ENCODE assay signal across 8 mouse cellular contexts in the genomic region with DNA sequence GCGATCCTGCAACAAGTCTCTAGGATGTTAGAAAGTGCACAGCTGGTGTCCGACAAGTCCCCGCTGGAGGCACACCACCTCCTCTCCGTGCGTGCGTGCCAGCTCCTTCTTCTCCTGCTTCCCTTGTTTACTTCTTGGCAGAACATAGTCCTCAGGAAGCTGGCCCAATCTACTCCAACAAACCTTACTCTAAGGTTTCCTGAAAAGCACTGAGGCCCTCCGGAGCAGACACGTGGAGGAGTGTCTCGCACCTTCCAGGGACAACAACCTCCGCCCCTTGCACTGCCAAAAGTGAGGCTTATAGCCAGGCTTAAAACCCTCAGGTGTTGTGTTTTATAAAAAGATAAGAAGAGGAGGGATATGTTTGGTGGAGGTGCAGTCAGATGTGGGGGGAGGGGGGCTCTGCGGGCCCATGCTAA. TPM values are rescaled to one million over a fixed set of nuclear protein-coding genes. Genes with fewer than 3 reads are reported as not detected.
DNase-seq lines count a peak whose midpoint lies in the region; ATAC-seq lines count a peak whose summit lies in the region.

No protein-coding gene starts in this region.

- H3K4me1 ChIP-seq in embryonic facial prominence, embryonic 10.5 days: peaks cover 36% of the 10 kb centered on the region
- H3K4me1 ChIP-seq in limb, embryonic 10.5 days: peaks cover 33% of the 10 kb centered on the region

- peaks cover 6% of the 10 kb centered on the region; the same call in 1 of the 2 replicates for H3K27me3 ChIP-seq in embryonic facial prominence, embryonic 10.5 days (replicated peaks; ENCODE audit: low read depth, poor library complexity, severe bottlenecking)
- no peaks in the 10 kb centered on the region for H3K27me3 ChIP-seq in limb, embryonic 10.5 days (ENCODE audit: low read depth, poor library complexity, severe bottlenecking)

- WGBS in embryonic facial prominence, embryonic 10.5 days: 16% methylated on average over 11 of the region's 11 CpGs
- WGBS in limb, embryonic 10.5 days: 14% methylated on average over 11 of the region's 11 CpGs

- intact Hi-C loops in left cerebral cortex, postnatal 36 days (cut with DNase I): no loop called here
- intact Hi-C loops in left cerebral cortex, postnatal 4 days (cut with DNase I): no loop called here
- intact Hi-C loops in heart, postnatal 14 days (cut with DNase I): no loop called here

- H3K9me3 ChIP-seq in embryonic facial prominence, embryonic 10.5 days: no peaks in the 10 kb centered on the region
- no peaks in the 10 kb centered on the region for H3K9me3 ChIP-seq in limb, embryonic 10.5 days (replicated peaks)

- peak; percentile 37 to 45 for DNase-seq in left cerebral cortex, postnatal 36 days (ENCODE audit: low spot score in 2 of 2)
- DNase-seq in left cerebral cortex, postnatal 4 days: no peak
- peak; percentile 34 for DNase-seq in embryonic facial prominence, embryonic 10.5 days (ENCODE audit: low spot score)
- DNase-seq in heart, postnatal 14 days: peak; percentile 33 to 36
- peak; percentile 46 for DNase-seq in limb, embryonic 10.5 days (ENCODE audit: low spot score)
- peak; percentile 74 for DNase-seq in naive thymus-derived CD4-positive, alpha-beta T cell, adult 2 months (ENCODE audit: low read depth)
- no peak for DNase-seq in cerebellum, adult 11 months

- no peak for ATAC-seq in monocyte, adult 5-6 weeks (replicated peaks; ENCODE audit: insufficient number of reproducible peaks, low FRiP score, low TSS enrichment, poor library complexity, severe bottlenecking)

- peak overlapping the region; percentile 22; the same call in 1 of the 2 replicates for H3K4me3 ChIP-seq in embryonic facial prominence, embryonic 10.5 days
- no peak overlapping the region; the same call in 1 of the 2 replicates for H3K4me3 ChIP-seq in limb, embryonic 10.5 days

- peak overlapping the region; percentile 73 for H3K27ac ChIP-seq in embryonic facial prominence, embryonic 10.5 days (replicated peaks)
- H3K27ac ChIP-seq in limb, embryonic 10.5 days: peak overlapping the region; percentile 37

- H3K36me3 ChIP-seq in embryonic facial prominence, embryonic 10.5 days (replicated peaks): no peaks in the 10 kb centered on the region
- H3K36me3 ChIP-seq in limb, embryonic 10.5 days: no peaks in the 10 kb centered on the region

RNA-seq across cellular contexts. Expression of gene Ripor2, which starts 21.6 kb away (rescaled TPM):
- total RNA-seq in left cerebral cortex, postnatal 36 days (2021): 10 to 100 TPM; 53.0 to 67.2 TPM
- 10 to 100 TPM; 55.7 to 56.5 TPM for total RNA-seq in left cerebral cortex, postnatal 4 days (2021)
- polyA plus RNA-seq in embryonic facial prominence, embryonic 10.5 days (2016; fragmentation: Nextera tagmentation; extraction: Ambion mirVana): 2.3 and 2.6 TPM in 2 replicates
- 1 to 10 TPM; 8.9 to 9.2 TPM for total RNA-seq in heart, postnatal 14 days (2021)
- polyA plus RNA-seq in limb, embryonic 10.5 days (2016; fragmentation: Nextera tagmentation; extraction: Ambion mirVana): 0.36 and 0.90 TPM in 2 replicates
- 128 to 224 TPM (median 134 TPM) in 3 replicates for total RNA-seq in monocyte, adult 5-6 weeks (2017)

Comparison
In these comparisons a context has a peak if more than half of its experiments do, and no peak if none do; other contexts are left out.
1. DNase-seq: peak in left cerebral cortex, postnatal 36 days (2 of 2), embryonic facial prominence, embryonic 10.5 days (single experiment), heart, postnatal 14 days (2 of 2), limb, embryonic 10.5 days (single experiment) and naive thymus-derived CD4-positive, alpha-beta T cell, adult 2 months (single experiment); none in left cerebral cortex, postnatal 4 days (single experiment) and cerebellum, adult 11 months (single experiment).
2. RNA of gene Ripor2, which starts 21.6 kb away (total RNA-seq): 128 to 224 TPM in monocyte, adult 5-6 weeks, 53.0 to 67.2 TPM in left cerebral cortex, postnatal 36 days and 55.7 to 56.5 TPM in left cerebral cortex, postnatal 4 days; 8.9 to 9.2 TPM in heart, postnatal 14 days; every median in the first group is over 4 times any median in the second.